13 mouse cellular contexts compared by ENCODE assay signal in genomic region chr7:81114555-81114954, GRCm38 (mm10). TPM values are rescaled to one million over a fixed set of nuclear protein-coding genes. Genes with fewer than 3 reads are reported as not detected.
DNase-seq lines count a peak whose midpoint lies in the region; ATAC-seq and TF ChIP-seq lines count a peak whose summit lies in the region.
"Had no signal": no experiment of that assay in that cellular context is flagged by ENCODE, and none has a peak within 500 bp of the region (broad histone marks: within the 10 kb centered on the region; RNA-seq: fewer than 3 reads in every experiment).

TSS of gene Slc28a1 (plus strand) at chr7:81114799.

- TF ChIP-seq EP300 in liver, postnatal 0 days (IDR thresholded peaks at IDR 0.05; ENCODE audit: low read depth) = no peak

- no peaks in the 10 kb centered on the region for H3K9me3 ChIP-seq in kidney, embryonic 16.5 days (ENCODE audit: low read length)
- no peaks in the 10 kb centered on the region for H3K9me3 ChIP-seq in intestine, embryonic 16.5 days (ENCODE audit: control insufficient read depth, low read length)
- H3K9me3 ChIP-seq in liver, postnatal 0 days (ENCODE audit: low read length) = no peaks in the 10 kb centered on the region
- H3K9me3 ChIP-seq: midbrain, embryonic 10.5 days; neural tube, embryonic 13.5 days had no signal

- H3K9ac ChIP-seq in kidney, embryonic 16.5 days (replicated peaks; ENCODE audit: low read length) = no peak within 1 kb of the TSS
- peak within 1 kb of the TSS; percentile 60 for H3K9ac ChIP-seq in intestine, embryonic 16.5 days (ENCODE audit: low read depth, low read length)
- no peak within 1 kb of the TSS for H3K9ac ChIP-seq in liver, postnatal 0 days (replicated peaks)
- H3K9ac ChIP-seq: neural tube, embryonic 13.5 days had no signal

- peaks cover 5% of the 10 kb centered on the region; the same call in 1 of the 2 replicates for H3K4me1 ChIP-seq in kidney, embryonic 16.5 days (ENCODE audit: insufficient read depth, low read length)
- H3K4me1 ChIP-seq in intestine, embryonic 16.5 days (ENCODE audit: control insufficient read depth, insufficient read depth, low read length) = peaks cover 10% of the 10 kb centered on the region; the same call in 1 of the 2 replicates
- H3K4me1 ChIP-seq in liver, postnatal 0 days (ENCODE audit: insufficient read depth) = peaks cover 5% of the 10 kb centered on the region
- H3K4me1 ChIP-seq: neural tube, embryonic 13.5 days had no signal

- WGBS in kidney, embryonic 16.5 days = 62% methylated on average over 6 of the region's 6 CpGs
- 53% methylated on average over 6 of the region's 6 CpGs for WGBS in intestine, embryonic 16.5 days
- WGBS in liver, postnatal 0 days (ENCODE audit: insufficient replicate concordance) = 68% methylated on average over 6 of the region's 6 CpGs

- no peaks in the 10 kb centered on the region for H3K27me3 ChIP-seq in kidney, embryonic 16.5 days (ENCODE audit: insufficient read depth, low read length)
- no peaks in the 10 kb centered on the region for H3K27me3 ChIP-seq in intestine, embryonic 16.5 days (replicated peaks; ENCODE audit: control insufficient read depth, insufficient read depth, low read length)
- no peaks in the 10 kb centered on the region for H3K27me3 ChIP-seq in liver, postnatal 0 days (ENCODE audit: insufficient read depth, low read length)
- H3K27me3 ChIP-seq: neural tube, embryonic 13.5 days had no signal

- no peak within 1 kb of the TSS for H3K4me2 ChIP-seq in kidney, embryonic 16.5 days (replicated peaks; ENCODE audit: low read depth, low read length)
- 0 out of 2 replicates have a peak within 1 kb of the TSS, but pooled peaks have one; percentile 31 for H3K4me2 ChIP-seq in intestine, embryonic 16.5 days (ENCODE audit: low read depth, low read length)
- H3K4me2 ChIP-seq in liver, postnatal 0 days (ENCODE audit: low read depth, low read length) = no peak within 1 kb of the TSS
- H3K4me2 ChIP-seq: neural tube, embryonic 13.5 days had no signal

- H3K36me3 ChIP-seq in kidney, embryonic 16.5 days (ENCODE audit: insufficient read depth, low read length) = no peaks in the 10 kb centered on the region
- H3K36me3 ChIP-seq in intestine, embryonic 16.5 days (ENCODE audit: control insufficient read depth, insufficient read depth, low read length) = no peaks in the 10 kb centered on the region
- no peaks in the 10 kb centered on the region for H3K36me3 ChIP-seq in liver, postnatal 0 days (replicated peaks; ENCODE audit: insufficient read depth, low read length)
- H3K36me3 ChIP-seq: midbrain, embryonic 10.5 days; neural tube, embryonic 13.5 days had no signal

- peak; percentile 70 for DNase-seq in kidney, adult 18-20 months
- DNase-seq in kidney, postnatal 10 days = peak; percentile 70
- peak; percentile 38 for DNase-seq in liver, postnatal 0 days
- DNase-seq in layer of hippocampus, adult 11-12 months (ENCODE audit: low spot score) = no peak
- DNase-seq: heart, adult 18-20 months; right cerebral cortex, postnatal 4 days had no signal

- H3K4me3 ChIP-seq in kidney, embryonic 16.5 days (ENCODE audit: low read length) = no peak within 1 kb of the TSS
- H3K4me3 ChIP-seq in intestine, embryonic 16.5 days (ENCODE audit: low read length) = no peak within 1 kb of the TSS
- H3K4me3 ChIP-seq in liver, postnatal 0 days (ENCODE audit: low read depth, low read length) = no peak within 1 kb of the TSS
- H3K4me3 ChIP-seq: midbrain, embryonic 10.5 days; neural tube, embryonic 13.5 days had no signal

- H3K27ac ChIP-seq in kidney, embryonic 16.5 days (ENCODE audit: low read length) = no peak within 1 kb of the TSS
- peak within 1 kb of the TSS; percentile 65; the same call in 1 of the 2 replicates for H3K27ac ChIP-seq in intestine, embryonic 16.5 days (ENCODE audit: low read length)
- no peak within 1 kb of the TSS for H3K27ac ChIP-seq in liver, postnatal 0 days (ENCODE audit: low read depth)
- H3K27ac ChIP-seq: midbrain, embryonic 10.5 days; neural tube, embryonic 13.5 days had no signal

- no peak for TF ChIP-seq CTCF in liver, postnatal 0 days (IDR thresholded peaks at IDR 0.05; ENCODE audit: low read depth)

- no peak for ATAC-seq in kidney, embryonic 16.5 days (ENCODE audit: low FRiP score, low TSS enrichment)
- ATAC-seq in intestine, embryonic 16.5 days = peak; percentile 62
- ATAC-seq in liver, postnatal 0 days = no peak
- no peak for ATAC-seq in activated CD4-positive, CD25-positive, alpha-beta regulatory T cell, adult 4 months
- ATAC-seq: forebrain, embryonic 14.5 days; hindbrain, embryonic 16.5 days had no signal

RNA-seq across cellular contexts. Expression of gene Slc28a1, which starts in this region (rescaled TPM):
- 0.73 and 1.2 TPM in 2 replicates for polyA plus RNA-seq in kidney, embryonic 16.5 days (2015; fragmentation: Nextera tagmentation; extraction: Ambion mirVana)
- polyA plus RNA-seq in intestine, embryonic 16.5 days (2015; fragmentation: Nextera tagmentation; extraction: Ambion mirVana) = 9.1 and 9.5 TPM in 2 replicates
- 0.09 and 0.11 TPM in 2 replicates for polyA plus RNA-seq in liver, postnatal 0 days (2015; fragmentation: Nextera tagmentation; extraction: Ambion mirVana)
- not detected for polyA plus RNA-seq in activated CD4-positive, CD25-positive, alpha-beta regulatory T cell, adult 4 months (2017; shearing (Covaris generic))
- polyA plus RNA-seq: forebrain, embryonic 14.5 days; hindbrain, embryonic 16.5 days; midbrain, embryonic 10.5 days; neural tube, embryonic 13.5 days had no signal

Comparison
In these comparisons a context has a peak if more than half of its experiments do, and no peak if none do; other contexts are left out.
1. Peak in DNase-seq in liver, postnatal 0 days; RNA of the gene not detected or under 1 TPM.